Mouse (Mus musculus) right cerebral cortex, adult 18-20 months (tissue): ENCODE results near the gene Rhobtb3.
"Not testable (repeated sequence)": the region's sequence is repeated elsewhere in the genome, so short reads cannot be mapped to it uniquely, and the experiment has no call there.

Experiments
- DNase-seq: peaks from one replicate; pipeline ENCODE4 v3.0.0; 2022; ENCODE audit warnings: mixed read lengths

The Rhobtb3 gene

DNA sequence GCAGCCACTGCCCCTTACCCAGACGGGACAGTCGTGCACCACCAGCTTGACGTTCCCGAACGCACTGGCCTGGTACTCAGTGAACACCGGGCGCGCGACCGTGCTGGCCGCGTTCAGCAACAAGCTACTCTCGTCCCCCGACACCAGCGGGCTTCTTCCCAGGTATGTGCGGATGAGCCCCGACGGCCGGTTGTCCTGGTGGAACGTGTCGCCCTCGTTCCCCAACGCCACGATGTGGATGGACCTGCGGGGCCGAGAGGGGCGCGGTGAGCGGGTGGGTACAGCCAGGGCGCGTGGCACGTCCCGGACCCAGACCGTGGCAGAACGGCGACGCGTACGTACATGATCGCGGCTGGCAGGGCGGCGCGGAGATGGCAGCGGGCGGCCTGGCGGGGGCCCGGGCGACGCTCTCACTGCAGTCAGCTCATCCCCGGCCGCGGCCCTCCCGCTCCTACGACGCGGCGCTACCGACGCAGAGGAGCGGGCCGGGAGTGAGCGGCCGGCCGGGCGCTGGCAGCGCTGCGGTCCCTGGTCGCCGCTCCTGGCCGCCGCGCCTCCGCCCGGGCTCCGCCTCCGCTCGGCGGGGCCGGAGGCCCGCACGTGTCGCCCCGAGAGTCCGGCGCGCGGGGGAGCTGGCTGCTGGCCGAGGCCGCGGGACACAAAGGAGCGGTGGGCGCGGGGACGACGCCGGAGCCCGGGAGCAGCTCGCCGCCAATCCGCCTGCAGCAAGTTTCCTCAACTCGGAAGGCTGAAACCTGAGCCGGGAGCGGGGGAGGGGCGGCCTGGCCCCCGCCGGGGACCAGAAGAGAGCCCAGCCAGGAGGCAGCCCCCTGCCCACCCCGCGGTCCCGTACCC is at the start of gene Rhobtb3:
Rhobtb3 (minus strand) TSS at position 737 of the 855 bp plus-strand sequence.
- DNase-seq, result peak; percentile 77

DNA sequence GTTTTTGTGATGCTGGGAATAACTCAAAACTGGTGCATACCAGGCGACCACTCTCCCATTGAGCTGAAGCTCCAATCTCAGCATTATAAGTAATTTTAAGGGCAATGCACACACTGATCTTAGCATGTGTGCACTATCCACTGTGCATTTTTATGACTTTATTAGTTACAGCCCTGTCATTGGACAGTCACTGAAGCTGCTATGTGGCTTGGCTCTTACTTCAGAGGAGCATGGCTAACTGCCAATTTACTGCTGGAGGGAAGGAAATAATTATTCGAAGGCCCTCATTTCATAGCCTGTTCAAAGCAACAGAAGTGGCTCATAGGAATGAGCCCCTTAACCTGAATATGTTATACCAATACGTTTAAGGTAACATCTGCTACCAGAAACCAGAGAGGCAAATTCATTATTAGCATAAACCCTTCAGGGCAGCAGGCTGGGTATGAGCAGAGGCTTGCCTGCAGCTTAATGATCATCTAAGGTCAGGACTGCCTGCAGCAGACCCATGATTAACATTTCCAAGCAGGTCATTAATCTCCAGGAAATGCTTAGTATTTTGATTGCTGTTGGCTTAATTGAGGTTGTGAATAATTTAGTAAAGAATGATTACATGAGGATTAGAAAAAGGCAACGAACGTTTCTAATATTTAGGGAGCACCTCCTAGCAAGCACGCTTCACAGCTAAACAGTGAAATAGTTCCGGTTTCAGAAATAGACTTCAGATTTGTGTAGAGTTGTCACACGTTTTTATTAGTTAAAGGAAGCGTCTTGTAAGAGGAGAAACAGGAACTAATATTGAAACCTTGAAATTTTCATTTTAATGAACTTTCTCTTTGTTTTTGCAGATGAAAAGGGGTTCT is 48.7 kb upstream of the Rhobtb3 start:
- no peak for DNase-seq

DNA sequence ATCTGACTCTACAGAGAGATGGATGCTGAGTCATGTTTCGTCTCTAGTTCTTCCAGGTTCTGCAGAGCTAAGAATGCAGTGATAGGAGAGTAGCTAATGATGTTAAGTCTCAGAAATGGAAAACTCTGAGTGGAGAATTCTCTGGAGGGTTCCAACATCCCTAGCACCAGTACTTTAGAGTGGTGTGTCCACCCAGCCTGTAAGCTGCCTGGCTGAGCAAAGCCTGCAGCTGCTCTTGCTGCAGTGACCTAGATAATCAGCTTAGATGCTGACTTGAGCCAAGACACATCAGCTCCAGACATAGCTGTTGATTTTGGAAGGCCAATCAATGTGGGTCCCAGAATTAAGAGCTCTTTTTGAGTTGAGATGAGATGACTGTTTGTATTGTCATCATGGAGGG is 44.4 kb upstream of the Rhobtb3 start:
- DNase-seq, result peak; percentile 14

DNA sequence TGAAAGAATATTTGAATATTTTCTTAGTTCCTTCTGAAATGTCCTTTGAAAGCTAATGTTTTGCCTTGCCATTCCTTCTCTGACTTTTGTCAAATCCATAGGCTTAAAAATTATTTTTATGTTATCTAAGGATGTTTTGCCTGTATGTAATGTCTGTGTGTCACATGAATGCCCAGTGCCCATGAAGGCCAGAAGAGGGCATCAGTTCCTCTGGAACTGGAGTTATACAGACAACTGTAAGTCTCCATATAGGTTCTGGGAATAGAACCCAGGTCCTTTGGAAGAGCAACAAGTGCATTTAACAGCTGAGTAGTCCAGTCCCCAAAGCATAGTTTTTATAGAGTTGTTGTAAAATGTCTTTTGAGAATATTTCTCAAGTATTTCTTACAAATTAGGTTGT is 38.2 kb upstream of the Rhobtb3 start:
- no peak for DNase-seq

DNA sequence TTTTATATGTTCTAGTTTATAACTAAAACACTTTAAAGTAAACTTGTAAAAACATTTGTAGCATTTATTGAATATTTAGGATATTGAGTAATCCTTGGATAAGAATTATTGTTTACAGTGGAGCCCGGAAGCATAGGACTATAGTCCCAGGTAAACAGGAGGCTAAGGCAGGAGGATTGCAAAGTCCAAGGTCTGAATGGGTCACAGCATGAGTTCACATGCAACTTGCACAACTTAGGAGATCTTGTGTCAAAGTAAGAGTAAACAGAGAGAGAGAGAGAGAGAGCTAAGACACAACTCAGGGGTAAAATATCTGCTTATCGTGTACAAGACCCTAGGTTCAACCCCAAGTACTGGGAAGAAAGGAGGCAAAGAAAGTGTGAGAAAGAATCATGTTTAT is 32.9 kb upstream of the Rhobtb3 start:
- DNase-seq, result no peak

DNA sequence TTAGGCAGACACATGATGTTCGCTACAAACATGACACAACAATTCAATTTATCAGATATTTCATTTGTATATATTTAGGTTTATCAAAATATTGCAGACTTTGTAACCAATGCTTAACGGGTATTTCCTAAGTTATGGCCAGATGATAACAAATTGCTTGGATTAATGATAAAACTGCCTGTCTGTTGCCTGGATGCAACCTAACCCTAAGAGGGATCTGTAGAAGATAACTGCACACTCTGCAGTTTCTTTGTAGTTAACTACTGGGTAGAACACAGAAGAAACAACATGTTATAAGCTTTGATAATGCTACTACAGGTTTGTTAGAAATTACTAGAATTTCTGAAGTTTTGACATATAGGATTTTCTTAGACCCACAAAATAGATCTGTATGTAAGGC is 32.5 kb upstream of the Rhobtb3 start:
- DNase-seq, result no peak

DNA sequence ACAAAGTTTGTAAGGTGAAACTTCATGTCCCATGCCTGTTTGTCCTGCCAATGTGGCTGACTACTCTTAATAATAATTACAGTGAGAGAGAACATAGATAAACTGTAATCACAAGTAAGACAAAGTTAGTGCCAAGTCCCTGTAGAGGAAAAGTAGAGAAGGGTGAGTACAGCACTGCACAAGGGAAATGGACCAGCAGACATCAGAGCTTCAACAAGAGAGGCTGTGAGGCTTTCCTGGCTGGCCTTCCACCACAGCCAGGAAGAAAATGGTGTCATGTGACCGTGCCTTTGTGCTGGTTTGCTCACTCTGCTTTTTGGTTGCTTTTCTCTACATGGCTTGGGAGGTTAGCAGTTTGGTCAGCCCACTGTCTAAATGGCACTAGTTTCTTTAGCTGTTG is 31.9 kb upstream of the Rhobtb3 start:
- DNase-seq, result no peak

DNA sequence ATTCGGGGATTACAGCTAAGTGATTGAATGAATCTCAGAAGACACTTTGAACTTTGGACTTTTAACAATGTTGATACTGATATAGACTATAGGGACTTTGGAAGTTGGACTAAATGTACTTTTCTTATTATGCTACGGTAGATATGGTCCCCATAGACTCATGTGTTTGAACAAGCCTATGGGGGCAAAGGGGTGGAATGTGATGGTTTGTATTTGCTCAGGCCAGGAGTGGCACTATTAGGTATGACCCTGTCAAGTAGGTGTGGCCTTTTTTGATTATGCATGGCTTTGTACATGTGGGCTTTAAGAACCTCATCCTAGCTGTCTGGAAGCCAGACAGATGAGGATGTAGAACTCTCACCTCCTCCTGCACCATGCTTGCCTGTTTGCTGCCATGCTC is 30.8 kb upstream of the Rhobtb3 start:
- no peak for DNase-seq

DNA sequence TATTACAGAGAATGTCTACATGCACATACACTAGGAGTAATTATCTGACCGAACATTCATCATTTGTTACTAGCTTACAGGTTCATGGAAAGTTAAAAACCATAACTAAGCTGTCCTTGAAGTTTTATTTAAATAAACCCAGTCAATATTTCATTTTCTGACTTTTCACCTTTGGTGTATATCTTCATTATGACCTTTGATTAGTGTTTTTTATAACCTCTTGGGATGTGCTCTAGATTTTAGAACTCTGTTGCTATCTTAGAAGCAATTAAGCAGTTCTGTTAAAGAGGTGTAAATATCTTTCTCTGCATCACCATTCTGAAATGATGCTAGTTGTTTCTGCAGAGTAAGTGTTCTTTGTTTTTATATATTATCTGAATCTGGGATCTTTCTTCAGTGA is 23.1 kb upstream of the Rhobtb3 start, which contains the start of gene Spata9:
Spata9 (plus strand) TSS at position 301 of the 400 bp plus-strand sequence.
- no peak for DNase-seq

DNA sequence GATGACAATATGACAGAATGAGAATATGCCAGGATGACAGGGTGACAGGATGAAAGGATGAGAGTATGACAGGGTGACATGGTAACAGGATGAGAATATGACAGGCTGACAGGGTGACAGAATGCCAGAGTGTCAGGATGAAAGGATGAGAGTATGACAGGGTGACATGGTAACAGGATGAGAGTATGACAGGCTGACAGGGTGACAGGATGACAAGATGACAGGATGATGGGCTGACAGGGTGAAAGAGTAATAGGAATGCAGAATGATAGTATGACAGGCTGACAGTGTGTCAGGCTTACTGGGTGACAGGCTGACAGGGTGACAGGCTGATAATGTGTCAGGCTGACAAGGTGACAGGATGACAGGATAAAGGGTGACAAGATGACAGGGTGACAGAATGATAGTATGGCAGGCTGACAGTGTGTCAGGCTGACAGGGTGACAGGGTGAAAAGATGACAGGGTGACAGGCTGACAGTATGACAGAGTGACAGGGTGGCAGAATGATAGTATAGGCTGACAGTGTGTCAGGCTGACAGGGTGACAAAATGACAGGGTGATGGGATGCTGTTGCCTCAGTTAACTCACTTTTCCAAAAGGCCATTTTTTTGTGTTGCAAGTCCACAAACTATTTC is 11.8 kb upstream of the Rhobtb3 start:
- no peak for DNase-seq

DNA sequence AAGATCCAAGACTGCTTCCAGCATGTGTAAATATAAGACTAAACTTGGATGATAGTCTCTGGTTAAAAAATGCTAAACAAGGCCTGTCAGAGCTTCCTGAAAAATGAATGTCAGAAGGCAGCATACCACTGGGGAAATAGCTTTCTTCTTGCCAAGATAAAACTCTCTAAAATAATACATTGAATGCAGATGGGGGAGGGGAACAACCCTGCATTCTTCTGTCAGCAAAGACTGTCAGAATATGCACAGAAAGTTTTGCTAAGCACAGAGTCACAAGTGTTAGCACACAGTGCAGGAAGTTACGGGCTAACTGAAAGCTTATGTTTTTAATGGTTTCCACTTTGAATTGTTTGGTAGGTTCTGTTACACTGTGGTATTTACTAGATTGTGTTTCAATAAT is 6.6 kb upstream of the Rhobtb3 start:
- no peak for DNase-seq

DNA sequence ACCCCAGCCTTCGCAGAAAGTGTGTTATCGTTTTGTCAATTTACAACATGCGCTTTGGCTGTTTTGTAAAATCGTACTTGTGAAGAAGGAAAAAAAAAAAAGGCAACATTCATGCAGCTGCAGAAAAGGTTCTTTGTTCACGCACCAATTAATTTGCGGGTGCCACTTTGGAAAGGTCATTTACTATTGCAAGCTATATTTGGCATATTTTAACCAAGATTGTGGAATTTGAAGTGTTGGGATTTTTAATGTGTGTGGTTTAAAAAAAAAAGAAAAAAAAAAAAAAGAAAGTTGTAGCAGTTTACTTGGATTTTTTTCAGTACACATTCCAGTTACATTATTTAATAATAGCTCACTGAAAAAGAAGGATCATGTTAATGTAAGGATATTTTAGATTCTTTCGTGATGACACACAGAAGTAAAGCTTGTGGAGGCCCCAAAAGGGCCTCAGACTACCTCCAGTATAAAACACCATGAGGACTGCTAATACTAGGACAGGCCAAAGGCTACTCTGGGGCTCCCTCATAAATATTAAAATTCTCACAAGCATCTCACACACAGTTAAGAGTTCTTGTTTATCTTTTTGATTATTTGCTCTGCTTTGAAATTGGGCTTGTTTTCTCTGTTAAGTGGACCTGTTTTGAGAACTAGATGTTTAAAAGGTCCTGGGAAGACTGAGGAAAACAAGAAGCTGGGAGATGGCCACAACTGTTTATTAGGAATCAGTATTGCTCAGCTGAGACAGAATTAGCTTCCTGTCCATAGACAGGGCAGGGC is 507 bp upstream of the Rhobtb3 start:
- no peak for DNase-seq

DNA sequence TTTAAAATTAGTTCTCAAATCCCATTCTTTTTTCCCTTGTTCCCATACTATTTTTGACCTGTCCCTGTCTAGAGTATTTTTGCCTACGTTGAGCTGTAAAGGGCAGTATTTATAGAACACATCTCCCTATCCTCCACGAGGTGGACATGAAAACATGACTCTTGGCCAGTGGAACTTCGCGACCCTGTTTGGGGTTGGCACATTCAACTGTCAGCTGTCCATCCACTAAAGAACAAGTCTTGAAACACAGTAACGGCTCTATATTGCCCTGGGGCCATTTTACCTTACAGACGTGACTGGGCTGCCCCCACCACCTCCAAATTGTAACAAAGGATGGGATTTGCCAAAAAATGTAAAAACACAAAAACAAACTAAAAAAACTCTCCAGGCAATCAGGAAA is 994 bp downstream of the Rhobtb3 start:
- no peak for DNase-seq

DNA sequence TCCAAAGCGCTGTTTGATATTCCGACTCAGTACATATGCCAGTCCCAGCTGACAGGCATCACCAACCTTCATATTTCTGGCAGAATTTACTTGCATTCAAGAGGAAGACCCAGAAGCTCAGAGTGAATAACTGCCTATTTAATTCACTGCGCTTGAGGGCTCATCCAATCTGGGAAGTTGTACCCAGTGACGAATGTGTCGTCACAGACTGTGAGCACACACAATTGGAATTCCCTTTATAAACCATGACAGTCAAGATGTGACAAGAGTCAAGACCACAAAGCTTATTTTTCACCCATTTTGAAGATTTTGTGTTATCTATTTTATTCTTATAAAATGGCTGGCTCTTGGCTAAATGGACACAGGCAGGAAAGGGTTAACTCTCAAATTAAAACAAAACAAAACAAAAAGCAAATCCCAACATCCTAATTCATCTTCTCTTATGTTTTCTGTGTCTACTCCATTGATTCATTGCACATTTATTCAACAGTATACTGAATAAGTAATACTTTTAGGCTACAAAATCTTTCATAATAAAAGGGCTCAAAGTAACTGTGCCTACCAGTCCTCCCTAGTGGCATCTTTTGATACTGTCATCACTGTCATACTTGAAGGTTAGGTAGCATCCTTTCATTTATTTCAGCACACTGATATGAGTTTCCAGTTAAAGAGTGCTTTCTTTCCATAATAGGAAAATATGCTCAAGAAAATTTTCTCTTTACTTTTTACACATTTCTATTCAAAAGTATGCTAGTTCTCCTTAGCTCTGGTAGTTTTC is 2.0 kb downstream of the Rhobtb3 start:
- DNase-seq, result no peak

DNA sequence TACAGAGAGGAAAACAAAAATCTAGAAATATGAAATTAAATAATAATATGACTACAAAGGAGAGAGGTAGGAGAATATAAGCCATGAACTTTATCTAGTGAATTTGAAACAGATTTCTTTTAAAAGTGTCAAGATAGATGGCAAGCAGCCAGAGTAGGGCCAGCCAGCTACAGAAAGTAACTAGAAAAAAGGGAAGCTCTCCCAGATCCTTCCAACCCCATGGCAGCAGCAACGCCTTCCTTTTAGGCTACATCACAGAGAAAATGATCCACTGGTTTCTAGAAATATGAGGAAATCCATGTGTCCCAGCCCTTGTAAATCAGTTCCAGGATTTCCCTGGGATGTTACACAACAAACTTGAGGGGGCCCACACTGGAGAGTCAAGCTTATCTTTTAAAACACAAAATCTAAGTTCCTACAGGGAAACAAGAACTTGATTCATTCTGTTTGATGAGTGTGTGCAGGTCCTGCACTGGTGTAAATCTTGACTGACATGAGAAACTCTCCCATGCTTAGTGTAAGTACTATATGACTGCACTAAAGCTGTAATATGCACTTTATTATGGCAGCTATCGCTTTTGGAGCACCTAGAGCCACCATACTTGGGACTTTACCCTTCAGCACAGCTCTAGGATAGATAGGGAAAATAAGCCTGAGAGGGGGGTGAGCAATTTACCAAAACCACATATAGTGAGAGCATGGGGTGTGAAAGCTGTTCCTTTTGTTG is 2.8 kb downstream of the Rhobtb3 start:
- DNase-seq, result no peak

DNA sequence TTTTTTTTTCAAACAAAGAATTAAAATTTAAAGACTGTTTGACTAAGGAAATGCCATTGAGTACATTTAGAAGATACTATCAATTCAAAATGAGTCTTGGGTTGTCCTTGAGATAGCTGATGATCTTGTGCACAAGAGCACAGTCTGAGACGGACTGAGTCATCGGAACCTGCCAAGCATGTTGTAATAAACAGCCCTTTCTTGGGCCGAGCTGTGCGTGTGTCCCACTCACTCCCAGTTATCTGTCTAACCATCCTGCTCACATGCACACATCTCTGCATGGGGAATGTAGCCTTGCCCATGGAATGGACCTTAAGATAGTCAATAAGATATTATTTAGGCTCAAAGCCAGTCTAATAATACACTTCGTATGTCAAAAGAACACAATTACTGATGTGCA is 4.9 kb downstream of the Rhobtb3 start:
- no peak for DNase-seq

DNA sequence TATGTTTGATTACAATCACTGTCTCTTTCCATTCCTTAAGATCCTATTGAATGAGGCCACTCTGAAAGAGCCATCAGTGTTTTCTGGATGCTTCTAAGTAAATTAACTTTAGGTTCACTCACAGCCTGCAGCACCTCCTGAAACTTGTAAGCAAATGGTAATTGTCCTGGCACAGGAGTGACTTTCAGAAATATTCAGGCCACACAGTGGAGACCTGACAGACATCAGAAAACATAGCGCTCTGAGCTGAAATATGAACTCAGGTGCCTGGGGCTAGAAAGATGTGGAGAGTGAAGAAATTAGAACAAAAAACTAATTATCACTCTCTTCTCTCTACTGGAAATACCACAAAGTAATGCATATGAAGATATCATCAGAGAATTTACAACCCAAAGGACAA is 10.4 kb downstream of the Rhobtb3 start:
- no peak for DNase-seq

DNA sequence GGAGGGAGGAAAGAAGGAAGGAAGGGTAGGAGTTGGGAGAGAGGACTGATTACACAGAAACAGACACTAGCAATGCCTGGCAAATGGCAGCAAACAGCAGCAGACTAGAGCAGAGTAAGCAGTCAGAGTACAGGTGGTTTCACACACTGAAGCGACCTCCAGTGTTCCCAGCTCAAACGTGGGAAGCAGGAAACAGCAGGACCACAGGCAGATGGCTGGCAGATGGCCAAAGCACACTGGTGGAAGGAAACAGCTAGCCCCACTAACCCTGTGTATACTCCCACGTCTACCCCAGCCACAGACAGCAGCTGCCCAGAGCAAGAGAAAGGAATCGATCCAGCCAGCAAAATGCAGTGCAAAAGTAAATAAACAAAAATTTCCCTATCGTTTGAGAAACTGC is 12.7 kb downstream of the Rhobtb3 start:
- DNase-seq, result peak; percentile 57

DNA sequence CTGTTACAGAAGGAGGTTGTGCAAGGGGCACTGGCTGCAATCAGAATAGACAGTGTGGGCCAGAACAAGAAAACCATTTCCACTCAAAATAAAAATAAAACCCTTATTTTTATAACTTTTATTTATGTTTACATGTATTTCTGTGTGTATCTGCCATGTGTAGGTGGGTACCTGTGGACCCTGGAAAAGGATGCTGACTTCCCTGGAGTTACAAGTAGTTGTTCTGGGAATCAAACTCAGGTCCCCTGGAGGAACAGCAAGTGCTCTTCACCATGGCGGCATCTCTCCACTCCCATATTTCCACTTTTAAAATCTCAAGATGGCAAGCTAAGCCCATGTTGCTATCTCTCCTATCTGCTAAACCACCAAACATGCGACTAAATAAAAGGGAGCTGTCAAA is 13.1 kb downstream of the Rhobtb3 start:
- no peak for DNase-seq

DNA sequence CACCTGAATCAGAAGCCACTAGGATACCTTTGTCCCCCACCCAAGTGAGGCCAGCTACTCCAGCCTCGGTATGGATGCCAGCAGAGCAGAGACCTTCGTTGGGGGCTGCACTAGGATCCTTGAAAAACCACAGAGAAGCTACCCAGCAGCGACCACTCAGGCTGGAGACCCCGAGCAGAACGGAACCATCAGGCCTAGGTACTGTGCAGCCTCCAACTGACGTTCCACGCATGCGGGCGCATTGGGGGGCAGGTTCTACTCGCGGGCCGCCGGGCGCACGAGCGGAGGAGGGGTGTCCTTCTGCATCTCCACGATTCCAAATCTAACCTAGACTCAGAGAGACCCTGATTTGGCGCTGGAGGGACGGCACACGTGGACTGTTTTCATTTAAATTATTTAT is 13.7 kb downstream of the Rhobtb3 start:
- DNase-seq, result no peak

DNA sequence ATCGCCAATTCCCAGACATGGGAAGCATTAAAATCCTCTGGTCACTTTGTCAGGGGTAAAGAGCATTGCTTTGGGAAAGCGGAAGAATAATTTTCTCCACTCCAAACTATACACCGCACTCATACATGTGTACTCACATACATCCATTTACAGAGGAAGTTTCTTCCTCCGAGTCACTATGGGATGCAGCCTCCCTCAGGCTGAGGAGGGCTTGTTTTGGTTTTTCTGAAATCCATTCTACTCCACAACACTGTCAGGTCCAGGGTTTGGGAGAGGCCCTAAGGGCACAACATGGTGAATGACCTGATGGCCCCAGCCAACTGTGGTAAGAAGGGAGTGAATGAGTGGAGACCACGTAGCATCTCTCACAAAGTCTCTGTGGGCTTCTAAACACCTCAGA is 14.7 kb downstream of the Rhobtb3 start:
- DNase-seq, result not testable (repeated sequence)
